Mouse (Mus musculus): Measurements from ENCODE around the gene Onecut3.

DNA sequence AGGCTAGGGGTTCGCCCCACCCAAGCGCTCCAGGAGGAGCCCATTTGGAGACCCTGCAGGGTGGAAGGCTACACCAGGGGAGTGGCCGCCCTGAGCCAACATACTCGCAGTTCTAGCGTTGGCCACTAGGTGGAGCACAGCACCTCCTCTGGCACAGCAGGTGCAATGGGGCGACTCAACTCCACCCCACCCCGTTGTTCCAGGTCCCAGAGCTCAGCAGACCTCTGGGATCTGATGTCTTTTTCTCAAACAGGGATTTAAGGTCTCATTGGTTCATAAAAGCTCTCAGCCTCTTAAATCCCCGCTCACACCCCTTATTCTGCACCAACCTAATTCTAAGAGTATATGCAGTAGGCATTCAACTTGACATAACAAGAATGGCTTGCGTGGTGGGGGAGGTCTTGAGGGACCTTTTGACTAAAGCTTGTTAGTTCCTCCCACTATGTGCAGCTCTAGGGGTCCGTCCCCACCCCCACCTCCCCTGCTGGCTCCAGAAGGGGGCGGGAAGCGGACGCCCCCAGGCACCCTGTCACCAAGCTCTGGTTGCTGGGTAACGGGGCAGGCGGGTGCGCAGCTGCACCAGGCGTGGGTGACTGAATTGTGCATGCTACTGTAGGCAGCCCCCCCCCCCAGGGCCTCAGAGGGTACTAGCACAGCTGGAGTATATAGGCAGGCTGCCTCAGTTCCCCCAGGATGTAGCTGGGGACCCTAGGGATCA is 71.9 kb downstream of the Onecut3 start:
- TF ChIP-seq CTCF (IDR thresholded peaks at IDR 0.05; ENCODE audit: control insufficient read depth, insufficient read depth, low read length) (peak; percentile 99), POLR2A (IDR thresholded peaks at IDR 0.05; ENCODE audit: borderline replicate concordance, control insufficient read depth, low read depth, low read length) (peak; percentile 16; the same call in 1 of the 2 replicates)

All from bone marrow, adult 2 months (tissue).